Comparison of ENCODE assay signal across 9 mouse cellular contexts in the genomic region with DNA sequence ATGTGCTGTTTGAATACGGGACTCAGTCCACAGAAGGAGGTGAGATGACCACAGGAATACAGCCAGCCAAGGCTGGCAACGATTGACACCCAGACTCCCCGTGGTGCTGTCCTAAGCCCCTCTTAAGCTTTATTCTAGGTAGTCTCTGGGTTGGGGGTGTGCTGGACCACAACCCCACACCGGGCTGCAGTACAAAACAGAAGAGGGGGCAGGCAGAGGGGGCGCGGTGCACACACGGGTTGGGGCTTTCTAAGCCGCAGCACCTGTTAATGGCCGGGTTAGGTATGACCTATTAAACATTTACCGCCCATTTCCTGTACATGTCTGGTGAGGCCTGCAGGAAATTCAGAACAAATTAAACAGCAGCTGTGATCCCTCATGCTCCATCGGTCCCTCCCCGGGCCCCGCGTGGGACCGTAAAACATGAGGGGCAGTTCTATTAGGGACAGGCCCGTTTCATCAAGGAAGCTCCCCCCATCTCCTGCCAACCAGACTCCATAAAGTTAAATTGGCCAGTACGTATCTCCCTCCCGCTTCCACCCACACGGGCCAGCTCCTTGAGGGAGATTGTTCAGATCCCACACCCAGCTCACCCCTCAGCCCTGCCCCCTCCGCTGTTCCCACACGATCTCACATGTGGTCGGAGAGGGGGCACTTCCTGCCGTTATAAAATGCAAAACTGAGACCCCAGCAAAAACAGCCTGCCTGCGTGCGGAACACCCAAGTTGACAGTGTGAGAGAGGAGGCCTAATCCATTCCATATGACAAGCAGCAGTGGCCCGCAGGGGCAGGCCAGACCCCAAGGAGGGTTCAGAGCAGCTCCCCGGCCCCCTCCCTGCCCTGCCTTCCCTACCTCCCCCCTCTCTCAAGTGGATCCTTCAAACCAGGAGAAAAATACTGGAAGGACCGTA.
DNase-seq lines count a peak whose midpoint lies in the region; ATAC-seq and TF ChIP-seq lines count a peak whose summit lies in the region.
"Had no signal": no experiment of that assay in that cellular context is flagged by ENCODE, and none has a peak within 500 bp of the region (broad histone marks: within the 10 kb centered on the region; RNA-seq: fewer than 3 reads in every experiment).

No protein-coding gene starts in this region.

- no peak for ATAC-seq in hindbrain, embryonic 13.5 days (ENCODE audit: low FRiP score)
- ATAC-seq in liver, embryonic 11.5 days (replicated peaks; ENCODE audit: low FRiP score): peak; percentile 39; the same call in 1 of the 2 replicates
- ATAC-seq in stomach, postnatal 0 days (ENCODE audit: low FRiP score, low TSS enrichment): peak; percentile 52; the same call in 1 of the 2 replicates

- peaks cover 14% of the 10 kb centered on the region; the same call in 1 of the 2 replicates for H3K27me3 ChIP-seq in hindbrain, embryonic 13.5 days
- peaks cover 13% of the 10 kb centered on the region for H3K27me3 ChIP-seq in liver, embryonic 11.5 days (replicated peaks; ENCODE audit: control insufficient read depth, insufficient read depth, low read length)
- H3K27me3 ChIP-seq in stomach, postnatal 0 days (ENCODE audit: control insufficient read depth, insufficient read depth, low read length): no peaks in the 10 kb centered on the region

- peak overlapping the region; percentile 43 for H3K4me2 ChIP-seq in hindbrain, embryonic 13.5 days
- peak overlapping the region; percentile 33 for H3K4me2 ChIP-seq in liver, embryonic 11.5 days
- H3K4me2 ChIP-seq in stomach, postnatal 0 days (replicated peaks; ENCODE audit: low read depth): peak overlapping the region; percentile 30

- intact Hi-C loops in left cerebral cortex, postnatal 10 days (cut with DNase I): no loop called here

- no peaks in the 10 kb centered on the region for H3K9me3 ChIP-seq in hindbrain, embryonic 13.5 days
- H3K9me3 ChIP-seq in liver, embryonic 11.5 days (ENCODE audit: control insufficient read depth, low read length): no peaks in the 10 kb centered on the region
- H3K9me3 ChIP-seq in stomach, postnatal 0 days (ENCODE audit: control insufficient read depth, low read length): no peaks in the 10 kb centered on the region

- DNase-seq in CD4-positive helper T cell, adult 2 months (ENCODE audit: low read depth, low spot score): peak; percentile 14
- peak; percentile 70 for DNase-seq in embryo, embryonic 11.5 days (ENCODE audit: low read depth, low spot score)
- DNase-seq in liver, embryonic 11.5 days (ENCODE audit: low spot score): no peak
- no peak for DNase-seq in stomach, postnatal 0 days (ENCODE audit: low spot score)
- DNase-seq in urinary bladder, postnatal 14 days (ENCODE audit: low spot score): no peak
- DNase-seq in left cerebral cortex, postnatal 10 days (ENCODE audit: extremely low spot score in 1 of 2, low spot score in 2 of 2): no peak
- no peak for DNase-seq in frontal cortex, postnatal 10 days (ENCODE audit: low spot score in 2 of 2)

- 25% methylated on average over 28 of the region's 28 CpGs for WGBS in hindbrain, embryonic 13.5 days
- 29% methylated on average over 28 of the region's 28 CpGs for WGBS in liver, embryonic 11.5 days
- 23% methylated on average over 28 of the region's 28 CpGs for WGBS in stomach, postnatal 0 days

- peaks cover 43% of the 10 kb centered on the region for H3K4me1 ChIP-seq in hindbrain, embryonic 13.5 days (replicated peaks)
- peaks cover 16% of the 10 kb centered on the region for H3K4me1 ChIP-seq in liver, embryonic 11.5 days (replicated peaks; ENCODE audit: control insufficient read depth, insufficient read depth, low read length)
- no peaks in the 10 kb centered on the region for H3K4me1 ChIP-seq in stomach, postnatal 0 days (replicated peaks; ENCODE audit: control insufficient read depth, insufficient read depth)

- no peaks in the 10 kb centered on the region for H3K36me3 ChIP-seq in hindbrain, embryonic 13.5 days
- no peaks in the 10 kb centered on the region for H3K36me3 ChIP-seq in liver, embryonic 11.5 days (ENCODE audit: control insufficient read depth, insufficient read depth, low read length)
- H3K36me3 ChIP-seq in stomach, postnatal 0 days (ENCODE audit: control insufficient read depth, insufficient read depth, low read length): no peaks in the 10 kb centered on the region

- peak overlapping the region; percentile 58; the same call in 1 of the 2 replicates for H3K27ac ChIP-seq in hindbrain, embryonic 13.5 days
- H3K27ac ChIP-seq in liver, embryonic 11.5 days (ENCODE audit: low read depth, low read length): peak overlapping the region; percentile 76
- peak overlapping the region; percentile 63 for H3K27ac ChIP-seq in stomach, postnatal 0 days (replicated peaks)
- H3K27ac ChIP-seq: liver, embryonic 14.5 days had no signal

- no peak for TF ChIP-seq EP300 in stomach, postnatal 0 days (optimal IDR thresholded peaks at IDR 0.05)

- H3K9ac ChIP-seq in hindbrain, embryonic 13.5 days: peak overlapping the region; percentile 56; the same call in 1 of the 2 replicates
- H3K9ac ChIP-seq in liver, embryonic 11.5 days (ENCODE audit: low read depth, low read length): no peak overlapping the region
- H3K9ac ChIP-seq in stomach, postnatal 0 days (ENCODE audit: low read length): no peak overlapping the region
- H3K9ac ChIP-seq: liver, embryonic 14.5 days had no signal

- TF ChIP-seq CTCF in stomach, postnatal 0 days (IDR thresholded peaks at IDR 0.05; ENCODE audit: low read depth): 0 out of 2 replicates have a peak, but pooled peaks have one; percentile 7

- peak overlapping the region; percentile 5; the same call in 1 of the 2 replicates for H3K4me3 ChIP-seq in hindbrain, embryonic 13.5 days
- H3K4me3 ChIP-seq in liver, embryonic 11.5 days (ENCODE audit: low read depth, low read length): no peak overlapping the region
- H3K4me3 ChIP-seq in stomach, postnatal 0 days (ENCODE audit: low read depth, low read length): no peak overlapping the region

Comparison
In these comparisons a context has a peak if more than half of its experiments do, and no peak if none do; other contexts are left out.
1. DNase-seq: peak in CD4-positive helper T cell, adult 2 months (single experiment) and embryo, embryonic 11.5 days (single experiment); none in liver, embryonic 11.5 days (single experiment), stomach, postnatal 0 days (single experiment), urinary bladder, postnatal 14 days (single experiment), left cerebral cortex, postnatal 10 days (0 of 2) and frontal cortex, postnatal 10 days (0 of 2).
2. Peak in every context shown above with its lines, with median percentiles within 50 percentile points of each other: H3K27ac ChIP-seq and H3K4me2 ChIP-seq.